Mouse (Mus musculus) MEL (cell line): ENCODE measurements around the gene Slc12a4. TPM values are rescaled to one million over a fixed set of nuclear protein-coding genes. Genes with fewer than 3 reads are reported as not detected.

Source experiments
- DNase-seq: peaks from one replicate; pipeline ENCODE4 v3.0.0; 2011; ENCODE audit warnings: low read depth, low spot score
- H3K27ac ChIP-seq: 2 replicates; pipeline ENCODE4 v1.5.1; 2012; ENCODE audit warnings: low read depth, mild to moderate bottlenecking, control low read depth, low read length, moderate library complexity; ENCODE audit not compliant: control insufficient read depth
- H3K27me3 ChIP-seq, 2 experiments: fragments of 150-350 bp in 1 of 2; sonication (generic) in 1 of 2; 2 replicates each; pipeline ENCODE4 v1.6.1; 2012; ENCODE audit warnings: low read length in 2 of 2, mild to moderate bottlenecking in 2 of 2, improper control_type of control experiment in 1 of 2, moderate library complexity in 1 of 2; ENCODE audit not compliant: insufficient read depth in 2 of 2, control insufficient read depth in 1 of 2
- H3K36me3 ChIP-seq, 2 experiments: 2 replicates each; pipeline ENCODE4 v1.6.1; 2012 to 2014; ENCODE audit warnings: low read length in 2 of 2, improper control_type of control experiment in 1 of 2, inconsistent platforms in 1 of 2, mild to moderate bottlenecking in 1 of 2; ENCODE audit not compliant: insufficient read depth in 2 of 2, control insufficient read depth in 1 of 2
- H3K4me1 ChIP-seq, 2 experiments: fragments of 150-350 bp in 1 of 2; sonication (generic) in 1 of 2; 2 replicates each; pipeline ENCODE4 v1.6.1; 2012; ENCODE audit warnings: low read length in 2 of 2, improper control_type of control experiment in 1 of 2, mild to moderate bottlenecking in 1 of 2; ENCODE audit not compliant: insufficient read depth in 2 of 2, control insufficient read depth in 1 of 2
- H3K4me3 ChIP-seq, 2 experiments: fragments of 150-350 bp in 1 of 2; sonication (generic) in 1 of 2; 2 replicates each; pipeline ENCODE4 v1.5.1; 2012; ENCODE audit warnings: low read depth in 2 of 2, low read length in 2 of 2, mild to moderate bottlenecking in 2 of 2, moderate library complexity in 2 of 2, control low read depth in 1 of 2, improper control_type of control experiment in 1 of 2; ENCODE audit not compliant: control insufficient read depth in 1 of 2, insufficient read depth in 1 of 2
- H3K79me2 ChIP-seq: 2 replicates; pipeline ENCODE4 v1.6.1; 2012; ENCODE audit warnings: mild to moderate bottlenecking, low read length, moderate library complexity; ENCODE audit not compliant: control insufficient read depth, poor library complexity, insufficient read depth
- H3K9ac ChIP-seq: 2 replicates; pipeline ENCODE4 v1.6.1; 2012; ENCODE audit warnings: low read depth, mild to moderate bottlenecking, control low read depth, low read length, moderate library complexity; ENCODE audit not compliant: control insufficient read depth, poor library complexity, severe bottlenecking
- H3K9me3 ChIP-seq: fragments of 150-350 bp; sonication (generic); replicated peaks from 2 replicates; pipeline ENCODE4 v1.6.1; 2012; ENCODE audit warnings: mild to moderate bottlenecking, low read length, improper control_type of control experiment, moderate library complexity; ENCODE audit not compliant: insufficient read depth
- BHLHE40 ChIP-seq: IDR thresholded peaks from 2 replicates; pipeline ENCODE4 v1.6.1; 2012; ENCODE audit warnings: low read depth, mild to moderate bottlenecking, inconsistent platforms, low read length, improper control_type of control experiment, borderline replicate concordance
- CHD1 ChIP-seq: IDR thresholded peaks from 2 replicates; pipeline ENCODE4 v1.6.1; 2012; ENCODE audit warnings: low read depth, mild to moderate bottlenecking, inconsistent platforms, low read length, improper control_type of control experiment
- CHD2 ChIP-seq: IDR thresholded peaks from 2 replicates; pipeline ENCODE4 v1.6.1; 2011; ENCODE audit warnings: low read length, improper control_type of control experiment
- EP300 ChIP-seq, 2 experiments: IDR thresholded peaks; 2 replicates each; pipeline ENCODE4 v1.6.1; 2011; ENCODE audit warnings: improper control_type of control experiment in 2 of 2, low read length in 2 of 2, low read depth in 1 of 2, mild to moderate bottlenecking in 1 of 2
- GATA1 ChIP-seq: IDR thresholded peaks from 2 replicates; pipeline ENCODE4 v1.6.1; 2011; ENCODE audit warnings: low read depth, low read length, improper control_type of control experiment
- JUND ChIP-seq: IDR thresholded peaks from 2 replicates; pipeline ENCODE4 v1.6.1; 2011; ENCODE audit warnings: low read depth, mild to moderate bottlenecking, improper control_type of control experiment, low read length
- MAFK ChIP-seq: IDR thresholded peaks from 2 replicates; pipeline ENCODE4 v1.6.1; 2011; ENCODE audit warnings: low read depth, mild to moderate bottlenecking, low read length, improper control_type of control experiment, borderline replicate concordance
- MAX ChIP-seq: IDR thresholded peaks from 2 replicates; pipeline ENCODE4 v1.6.1; 2011; ENCODE audit warnings: low read length, improper control_type of control experiment
- MEF2A ChIP-seq: IDR thresholded peaks from 2 replicates; pipeline ENCODE4 v1.6.1; 2014; ENCODE audit warnings: low read depth, mild to moderate bottlenecking, inconsistent platforms, low read length, improper control_type of control experiment; ENCODE audit not compliant: poor library complexity, insufficient replicate concordance, severe bottlenecking; ENCODE audit errors: extremely low read depth
- MXI1 ChIP-seq: IDR thresholded peaks from 2 replicates; pipeline ENCODE4 v1.6.1; 2011; ENCODE audit warnings: mild to moderate bottlenecking, low read depth, low read length, improper control_type of control experiment
- MYC ChIP-seq: IDR thresholded peaks from 2 replicates; pipeline ENCODE4 v1.6.1; 2011; ENCODE audit warnings: low read depth, mild to moderate bottlenecking, low read length, improper control_type of control experiment, moderate library complexity
- NRF1 ChIP-seq: IDR thresholded peaks from 2 replicates; pipeline ENCODE4 v1.6.1; 2014; ENCODE audit warnings: low read depth, mild to moderate bottlenecking, inconsistent platforms, low read length, improper control_type of control experiment, moderate library complexity; ENCODE audit not compliant: poor library complexity, insufficient read depth, severe bottlenecking
- POLR2A ChIP-seq, 2 experiments: IDR thresholded peaks; 2 replicates each; pipeline ENCODE4 v1.6.1; 2011 to 2012; ENCODE audit warnings: low read length in 2 of 2, mild to moderate bottlenecking in 2 of 2, control low read depth in 1 of 2, improper control_type of control experiment in 1 of 2, low read depth in 1 of 2, moderate library complexity in 1 of 2; ENCODE audit not compliant: control insufficient read depth in 1 of 2, insufficient read depth in 1 of 2, poor library complexity in 1 of 2
- POLR2AphosphoS2 ChIP-seq: IDR thresholded peaks from 2 replicates; pipeline ENCODE4 v1.6.1; 2011; ENCODE audit warnings: low read length, improper control_type of control experiment
- RCOR1 ChIP-seq: IDR thresholded peaks from 2 replicates; pipeline ENCODE4 v1.6.1; 2012; ENCODE audit warnings: low read depth, mild to moderate bottlenecking, inconsistent platforms, low read length, improper control_type of control experiment
- SIN3A ChIP-seq: IDR thresholded peaks from 2 replicates; pipeline ENCODE4 v1.6.1; 2012; ENCODE audit warnings: low read length, improper control_type of control experiment, inconsistent platforms
- SMC3 ChIP-seq: IDR thresholded peaks from 2 replicates; pipeline ENCODE4 v1.6.1; 2011; ENCODE audit warnings: low read depth, low read length, improper control_type of control experiment
- TBP ChIP-seq: IDR thresholded peaks from 2 replicates; pipeline ENCODE4 v1.8.0; 2011; ENCODE audit warnings: low read depth, low read length, improper control_type of control experiment
- TCF12 ChIP-seq: IDR thresholded peaks from 2 replicates; pipeline ENCODE4 v1.6.1; 2014; ENCODE audit warnings: low read depth, mild to moderate bottlenecking, inconsistent platforms, low read length, improper control_type of control experiment, moderate library complexity
- USF1 ChIP-seq: IDR thresholded peaks from 2 replicates; pipeline ENCODE4 v1.6.1; 2014; ENCODE audit warnings: low read depth, mild to moderate bottlenecking, inconsistent platforms, low read length, improper control_type of control experiment, moderate library complexity
- USF2 ChIP-seq, 2 experiments: IDR thresholded peaks; 2 replicates each; pipeline ENCODE4 v1.6.1; 2011 to 2012; ENCODE audit warnings: improper control_type of control experiment in 2 of 2, low read length in 2 of 2, borderline replicate concordance in 1 of 2, inconsistent platforms in 1 of 2, low read depth in 1 of 2, mild to moderate bottlenecking in 1 of 2; ENCODE audit not compliant: insufficient read depth in 1 of 2
- ZC3H11A ChIP-seq: IDR thresholded peaks from 2 replicates; pipeline ENCODE4 v1.6.1; 2012; ENCODE audit warnings: low read depth, mild to moderate bottlenecking, inconsistent platforms, low read length, improper control_type of control experiment
- polyA plus RNA-seq, 2 experiments: library from polyadenylated mRNA; stranded (reverse) in 1 of 2; unstranded in 1 of 2; fragments of >175 nt in 1 of 2; fragments of >200 nt in 1 of 2; gene quantifications; 2 replicates each; pipeline versions ENCODE4 v1.2.1 to v1.2.4; 2012; ENCODE audit warnings: low replicate concordance in 2 of 2, low read depth in 1 of 2; ENCODE audit not compliant: insufficient read length in 2 of 2, insufficient read depth in 1 of 2, missing spikeins in 1 of 2
- total RNA-seq: library from RNA; depleted of rRNA; stranded (reverse); fragments of 300-350 nt; gene quantifications from 2 replicates; pipeline ENCODE4 v1.2.3, GENCODE M21; 2012

Slc12a4 gene
- total and polyA plus RNA-seq, 3 experiments = 25.6 to 32.3 TPM; not detected in 1

DNA sequence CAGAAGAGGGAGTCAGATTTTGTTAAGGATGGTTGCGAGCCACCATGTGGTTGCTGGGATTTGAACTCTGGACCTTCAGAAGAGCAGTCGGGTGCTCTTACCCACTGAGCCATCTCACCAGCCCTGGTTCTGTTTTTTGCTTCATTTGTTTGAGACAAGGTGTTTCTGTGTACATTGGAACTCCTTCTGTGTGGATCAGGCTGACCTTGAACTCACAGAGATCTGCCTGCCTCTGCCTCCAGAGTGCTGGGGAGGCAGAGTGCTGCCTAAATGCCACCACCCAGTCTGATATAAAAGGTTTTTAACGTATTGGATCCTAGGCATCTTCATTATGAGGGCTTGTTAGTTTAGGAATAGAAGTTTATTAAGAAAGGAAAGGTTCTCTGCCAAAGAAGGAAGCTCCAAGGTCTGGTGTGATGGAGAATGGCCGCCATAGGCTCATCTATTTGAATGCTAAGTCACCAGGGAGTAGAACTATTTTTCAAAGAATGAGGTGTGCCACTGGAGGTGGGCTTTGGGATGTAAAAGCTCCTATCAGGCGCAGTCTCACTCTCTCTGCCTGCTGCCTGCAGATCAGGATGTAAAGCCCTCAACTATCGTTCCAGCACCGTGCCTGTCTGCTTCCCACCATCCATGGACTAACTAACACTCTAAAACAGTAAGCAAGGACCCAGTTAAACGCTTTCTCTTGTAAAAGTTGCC is 5.3 kb upstream of the Slc12a4 start:
- H3K4me3 ChIP-seq = no peak overlapping the region
- H3K36me3 ChIP-seq = 0 out of 4 replicates have a peak, but pooled peaks cover 0 to 3% of the 10 kb centered on the region in 2 experiments
- TF ChIP-seq MAX (no peak), TBP (peak; percentile 68), RCOR1 (no peak)
- H3K79me2 ChIP-seq = no peaks in the 10 kb centered on the region
- H3K9me3 ChIP-seq = no peaks in the 10 kb centered on the region
- H3K27ac ChIP-seq = no peak overlapping the region
- DNase-seq = no peak
- no peak overlapping the region for H3K9ac ChIP-seq
- peaks cover 2 to 6% of the 10 kb centered on the region in 2 experiments; a peak in 2 of 4 replicates for H3K4me1 ChIP-seq
- H3K27me3 ChIP-seq = no peaks in the 10 kb centered on the region

DNA sequence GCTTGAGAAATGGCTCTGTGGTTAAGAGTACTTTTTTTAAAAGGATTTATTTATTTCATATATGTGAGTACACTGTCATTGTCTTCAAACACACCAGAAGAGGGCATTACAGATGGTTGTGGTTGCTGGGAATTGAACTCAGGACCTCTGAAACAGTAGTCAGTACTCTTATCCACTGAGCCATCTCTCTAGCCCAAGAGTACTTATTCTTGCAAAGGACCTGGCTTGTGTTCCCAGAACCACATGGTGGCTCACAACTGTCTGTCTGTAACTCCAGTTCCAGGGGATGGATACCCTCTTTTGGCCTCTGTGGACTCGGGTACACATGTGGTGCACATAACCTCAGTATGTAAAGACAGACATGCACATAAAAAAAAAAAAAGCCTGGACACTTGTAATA is 3.5 kb upstream of the Slc12a4 start:
- Histone ChIP-seq H3K4me3 (no peak overlapping the region), H3K27ac (no peak overlapping the region), H3K36me3 (0 out of 4 replicates have a peak, but pooled peaks cover 0 to 3% of the 10 kb centered on the region in 2 experiments), H3K9ac (no peak overlapping the region), H3K27me3 (no peaks in the 10 kb centered on the region), H3K4me1 (peaks cover 2 to 14% of the 10 kb centered on the region in 2 experiments; a peak in 3 of 4 replicates), H3K79me2 (peaks cover 15% of the 10 kb centered on the region), H3K9me3 (no peaks in the 10 kb centered on the region)
- peak; percentile 34 for DNase-seq
- TF ChIP-seq ZC3H11A (no peak), TBP (peak; percentile 98), BHLHE40 (no peak)

DNA sequence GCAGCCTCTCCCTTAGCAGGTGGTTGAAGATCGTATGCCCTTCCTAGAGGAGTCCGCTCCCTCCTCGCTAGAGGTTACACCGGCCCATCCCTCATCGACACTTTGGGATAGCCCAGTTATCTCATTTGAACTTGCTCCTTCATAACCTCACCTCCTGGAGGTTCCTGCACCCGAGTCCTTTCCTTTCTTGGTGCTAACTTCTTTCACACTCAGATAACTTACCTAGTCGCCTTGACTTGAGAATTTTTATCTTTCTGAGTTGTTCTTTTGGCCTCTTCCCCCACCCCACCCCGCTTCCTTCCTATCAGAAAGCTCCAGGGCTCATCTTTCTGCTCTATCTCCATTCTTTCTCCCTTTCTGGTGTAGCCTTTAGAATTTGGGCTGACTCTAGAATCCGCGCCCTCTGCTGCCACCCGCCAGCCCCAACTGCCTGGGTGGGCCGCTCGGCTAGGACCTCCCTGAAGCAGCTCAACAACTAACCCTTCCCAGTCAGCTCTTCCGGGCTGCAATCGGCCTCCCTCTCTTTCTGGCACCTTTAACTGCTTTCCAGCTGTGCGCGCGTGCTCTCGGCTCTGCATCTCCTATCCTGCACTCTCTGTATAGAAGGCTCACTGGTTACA is 905 bp upstream of the Slc12a4 start:
- Histone ChIP-seq H3K36me3 (peaks cover 0 to 5% of the 10 kb centered on the region in 2 experiments; a peak in 2 of 4 replicates), H3K4me3 (peak overlapping the region; percentile 64 to 88), H3K27ac (peak overlapping the region; percentile 96), H3K27me3 (no peaks in the 10 kb centered on the region), H3K9ac (peak overlapping the region; percentile 57), H3K79me2 (peaks cover 18% of the 10 kb centered on the region), H3K4me1 (peaks cover 3 to 23% of the 10 kb centered on the region in 2 experiments; a peak in 3 of 4 replicates), H3K9me3 (no peaks in the 10 kb centered on the region)
- peak; percentile 91 for DNase-seq
- TF ChIP-seq POLR2AphosphoS2 (no peak), USF2 (IDR thresholded peaks at IDR 0.05; ENCODE audit: borderline replicate concordance in 1 of 2, insufficient read depth in 1 of 2, low read depth in 1 of 2, low read length in 2 of 2) (no peak), TCF12 (peak; percentile 87), USF1 (no peak), CHD1 (no peak), GATA1 (peak; percentile 84), ZC3H11A (no peak), MAFK (0 out of 2 replicates have a peak, but pooled peaks have one; percentile 13), SMC3 (peak; percentile 34; the same call in 1 of the 2 replicates), JUND (no peak), EP300 (IDR thresholded peaks at IDR 0.05; ENCODE audit: low read depth in 1 of 2, low read length in 2 of 2) (peak; percentile 74 to 88; a peak in 3 of 4 replicates), RCOR1 (peak; percentile 48), SIN3A (peak; percentile 81; the same call in 1 of the 2 replicates), MXI1 (peak; percentile 38; the same call in 1 of the 2 replicates), BHLHE40 (no peak), CHD2 (no peak), MEF2A (no peak), POLR2A (IDR thresholded peaks at IDR 0.05; ENCODE audit: control insufficient read depth in 1 of 2, insufficient read depth in 1 of 2, low read depth in 1 of 2, low read length in 2 of 2, poor library complexity in 1 of 2) (peak in 1 of 2 experiments; percentile 53; a peak in 1 of 4 replicates), MYC (peak; percentile 34), NRF1 (no peak)
